Mouse (Mus musculus): ENCODE data around the gene Nhlrc4. TPM values are rescaled to one million over a fixed set of nuclear protein-coding genes. Genes with fewer than 3 reads are reported as not detected.

Gene Nhlrc4
- polyA plus RNA-seq, 1 experiment from 2014 or later = 1.5 TPM

DNA sequence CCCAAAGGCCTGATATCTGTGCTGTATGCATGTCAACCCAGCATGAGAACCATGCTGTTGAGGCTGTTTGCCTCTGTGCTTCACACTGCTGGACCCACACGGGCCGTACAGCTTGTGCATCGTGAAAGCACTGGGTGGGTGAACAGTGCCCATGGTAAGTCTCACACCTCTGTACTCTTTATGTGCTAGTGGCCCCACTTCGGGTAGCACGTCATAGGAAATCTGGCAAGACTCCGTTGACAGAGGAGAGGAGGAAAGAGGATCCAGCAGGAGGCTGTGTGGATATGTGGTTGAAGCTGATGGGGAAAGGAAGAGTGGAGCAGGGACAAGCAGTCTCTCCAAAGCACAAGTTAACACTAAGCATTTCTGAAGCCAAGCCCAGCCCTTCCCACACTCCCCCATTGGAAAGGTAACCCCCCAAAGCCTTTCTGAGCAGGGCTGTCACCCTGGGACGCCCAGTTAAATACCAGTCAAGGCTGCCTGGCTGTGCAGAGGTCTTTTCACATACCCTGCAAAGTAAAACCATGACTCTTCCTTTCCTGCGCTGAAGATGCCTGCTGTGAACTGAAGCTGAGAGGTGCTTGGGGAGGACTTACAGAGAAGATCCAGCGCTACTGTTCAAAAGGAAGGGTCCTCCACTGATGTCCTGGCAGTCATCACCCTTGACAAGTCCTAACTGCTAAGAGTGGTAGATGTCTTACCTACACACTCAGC, 26.6 kb downstream of the Nhlrc4 start:
- Histone ChIP-seq H3K27ac (no peak overlapping the region), H3K27me3 (no peaks in the 10 kb centered on the region)

GRCm38 (mm10) chr17:25916931-25917647, 27.7 kb downstream of the Nhlrc4 start:
- H3K9me3 ChIP-seq (replicated peaks) = no peaks in the 10 kb centered on the region
- no peaks in the 10 kb centered on the region for H3K36me3 ChIP-seq
- H3K4me2 ChIP-seq = no peak overlapping the region
- H3K27ac ChIP-seq = no peak overlapping the region
- 85% methylated on average over 8 of the region's 8 CpGs for WGBS
- no peak overlapping the region for H3K9ac ChIP-seq
- no peak overlapping the region for H3K4me3 ChIP-seq (replicated peaks)
- no peaks in the 10 kb centered on the region for H3K27me3 ChIP-seq
- H3K4me1 ChIP-seq = peaks cover 41% of the 10 kb centered on the region
- ATAC-seq (replicated peaks; ENCODE audit: low FRiP score) = no peak

More for the DNA sequence above, 26.6 kb downstream of the Nhlrc4 start:
- WGBS = 79% methylated on average over 9 of the region's 9 CpGs
- ATAC-seq (replicated peaks; ENCODE audit: low FRiP score) = no peak
- peak overlapping the region; percentile 99 for H3K4me3 ChIP-seq (replicated peaks)
- peaks cover 41% of the 10 kb centered on the region for H3K4me1 ChIP-seq
- no peaks in the 10 kb centered on the region for H3K9me3 ChIP-seq (replicated peaks)
- H3K36me3 ChIP-seq = no peaks in the 10 kb centered on the region
- peak overlapping the region; percentile 86 for H3K4me2 ChIP-seq
- H3K9ac ChIP-seq = peak overlapping the region; percentile 93

DNA sequence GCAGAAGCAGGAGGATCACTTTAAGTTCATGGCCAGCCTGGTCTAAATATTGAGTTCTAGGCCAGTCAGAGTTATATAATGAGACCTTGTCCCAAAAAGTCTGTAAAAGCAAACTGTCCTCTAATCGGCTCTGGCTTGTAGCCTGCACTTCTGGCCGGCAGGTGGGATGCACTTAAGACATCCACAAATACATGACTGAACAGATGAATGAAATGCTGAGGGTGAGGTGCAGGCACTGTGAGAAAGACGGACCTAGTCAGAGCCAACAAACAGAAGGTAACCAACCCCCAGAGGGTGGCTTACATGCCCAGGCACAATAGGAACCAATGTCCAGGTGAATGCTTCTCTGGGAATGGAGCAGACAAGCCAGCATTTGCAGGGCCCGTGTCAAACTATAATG, 30.5 kb downstream of the Nhlrc4 start:
- no peaks in the 10 kb centered on the region for H3K27me3 ChIP-seq
- no peak overlapping the region for H3K4me2 ChIP-seq
- no peaks in the 10 kb centered on the region for H3K36me3 ChIP-seq
- no peaks in the 10 kb centered on the region for H3K9me3 ChIP-seq (replicated peaks)
- H3K9ac ChIP-seq = no peak overlapping the region
- peak overlapping the region; percentile 46; the same call in 1 of the 2 replicates for H3K27ac ChIP-seq
- no peak overlapping the region for H3K4me3 ChIP-seq (replicated peaks)
- ATAC-seq (replicated peaks; ENCODE audit: low FRiP score) = no peak
- WGBS = 81% methylated on average over 4 of the region's 4 CpGs
- peaks cover 33% of the 10 kb centered on the region for H3K4me1 ChIP-seq

- no peak overlapping the region for H3K4me2 ChIP-seq
- H3K27ac ChIP-seq = peak overlapping the region; percentile 46; the same call in 1 of the 2 replicates
- ATAC-seq (replicated peaks; ENCODE audit: low FRiP score) = no peak
- peaks cover 31% of the 10 kb centered on the region for H3K4me1 ChIP-seq
- no peaks in the 10 kb centered on the region for H3K9me3 ChIP-seq (replicated peaks)
- 84% methylated on average over 1 of the region's 1 CpGs for WGBS
- H3K4me3 ChIP-seq (replicated peaks) = no peak overlapping the region
- H3K9ac ChIP-seq = no peak overlapping the region
- no peaks in the 10 kb centered on the region for H3K27me3 ChIP-seq
- H3K36me3 ChIP-seq = no peaks in the 10 kb centered on the region
Measured at GRCm38 (mm10) chr17:25913877-25914275, 30.9 kb downstream of the Nhlrc4 start.

DNA sequence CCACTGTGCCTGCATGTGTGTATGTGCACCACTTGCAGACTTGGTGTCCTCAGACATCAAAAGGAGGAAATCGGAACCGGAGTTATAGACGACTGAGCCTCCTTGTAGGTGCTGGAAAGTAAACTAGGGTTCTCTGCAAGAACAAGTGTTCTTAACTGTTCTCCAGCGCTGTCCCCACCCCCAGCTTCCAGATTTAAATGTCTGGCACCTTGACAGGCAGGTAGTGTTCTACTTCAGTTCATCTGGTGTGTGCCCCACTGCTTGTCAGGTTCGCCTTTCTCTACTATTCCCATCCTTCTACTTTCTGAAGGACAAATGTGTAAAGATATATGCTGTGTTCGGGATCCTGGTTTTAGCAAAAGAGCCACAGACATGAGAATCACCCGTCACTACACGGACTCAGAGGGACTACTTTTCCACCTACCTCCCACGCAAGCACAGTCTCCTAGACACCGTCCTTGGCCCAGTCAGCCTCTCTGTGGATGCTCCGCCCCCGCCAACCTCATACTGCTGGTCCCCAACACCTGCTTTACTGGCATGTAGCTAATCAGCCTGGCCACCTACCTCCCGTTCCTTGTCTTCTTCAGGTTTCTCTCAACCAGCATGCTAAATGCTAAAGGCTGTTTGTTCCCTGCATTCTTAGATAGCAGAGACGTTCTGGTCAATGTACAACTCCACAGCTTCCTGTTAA, 31.4 kb downstream of the Nhlrc4 start:
- no peaks in the 10 kb centered on the region for H3K9me3 ChIP-seq (replicated peaks)
- WGBS = 82% methylated on average over 14 of the region's 14 CpGs
- H3K9ac ChIP-seq = no peak overlapping the region
- no peak overlapping the region for H3K4me2 ChIP-seq
- H3K4me3 ChIP-seq (replicated peaks) = no peak overlapping the region
- no peaks in the 10 kb centered on the region for H3K36me3 ChIP-seq
- H3K4me1 ChIP-seq = peaks cover 26% of the 10 kb centered on the region
- no peak for ATAC-seq (replicated peaks; ENCODE audit: low FRiP score)
- H3K27ac ChIP-seq = no peak overlapping the region
- H3K27me3 ChIP-seq = no peaks in the 10 kb centered on the region

DNA sequence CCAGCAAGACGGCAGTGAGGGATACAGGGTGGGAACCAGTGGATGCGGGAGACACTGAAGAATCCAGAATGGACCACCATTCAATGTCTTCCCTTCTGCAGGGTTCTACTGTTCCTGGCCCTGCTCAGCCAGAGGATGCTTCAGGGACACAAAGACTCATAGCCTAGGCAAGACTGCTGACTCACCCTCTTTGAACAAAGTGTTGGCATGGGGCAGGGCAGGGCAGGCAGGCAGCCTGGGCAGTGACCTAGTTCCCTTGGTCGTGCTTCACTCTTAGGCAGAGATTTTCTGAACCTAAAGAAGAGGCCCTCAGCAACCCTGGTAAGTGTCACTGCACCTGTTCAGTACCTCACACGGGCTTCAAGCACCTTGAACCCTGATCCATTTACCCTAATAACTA, 32.9 kb downstream of the Nhlrc4 start:
- H3K9me3 ChIP-seq (replicated peaks) = no peaks in the 10 kb centered on the region
- 87% methylated on average over 4 of the region's 4 CpGs for WGBS
- H3K4me2 ChIP-seq = no peak overlapping the region
- no peak overlapping the region for H3K4me3 ChIP-seq (replicated peaks)
- H3K9ac ChIP-seq = no peak overlapping the region
- H3K36me3 ChIP-seq = no peaks in the 10 kb centered on the region
- H3K4me1 ChIP-seq = peaks cover 18% of the 10 kb centered on the region; the same call in 1 of the 2 replicates
- H3K27ac ChIP-seq = no peak overlapping the region
- H3K27me3 ChIP-seq = no peaks in the 10 kb centered on the region
- ATAC-seq (replicated peaks; ENCODE audit: low FRiP score) = no peak

GRCm38 (mm10) chr17:25907640-25908039, 37.1 kb downstream of the Nhlrc4 start:
- H3K36me3 ChIP-seq = 0 out of 2 replicates have a peak, but pooled peaks cover 6% of the 10 kb centered on the region
- no peak overlapping the region for H3K9ac ChIP-seq
- no peak overlapping the region for H3K4me3 ChIP-seq (replicated peaks)
- no peak for ATAC-seq (replicated peaks; ENCODE audit: low FRiP score)
- H3K27ac ChIP-seq = no peak overlapping the region
- no peaks in the 10 kb centered on the region for H3K9me3 ChIP-seq (replicated peaks)
- no peak overlapping the region for H3K4me2 ChIP-seq
- H3K27me3 ChIP-seq = no peaks in the 10 kb centered on the region
- 83% methylated on average over 2 of the region's 2 CpGs for WGBS
- no peaks in the 10 kb centered on the region for H3K4me1 ChIP-seq

DNA sequence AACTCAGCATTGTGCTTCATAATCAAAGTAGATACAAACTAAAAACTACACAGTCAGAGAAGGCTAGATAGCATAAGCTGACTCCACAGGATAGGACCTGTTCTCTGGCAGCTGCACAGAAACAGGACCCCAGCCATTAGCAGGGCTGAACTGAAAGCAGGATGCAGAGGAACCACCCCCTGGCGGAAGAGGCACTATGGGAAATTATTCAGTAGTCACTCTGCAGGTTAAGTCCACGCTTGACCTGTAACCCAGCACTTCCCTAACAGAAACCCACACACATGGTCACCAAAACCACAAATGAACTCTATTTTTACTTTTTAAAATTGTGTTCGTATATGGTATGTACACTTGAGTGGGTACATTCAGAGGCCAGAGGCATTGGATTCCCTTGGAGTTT, 41.7 kb downstream of the Nhlrc4 start:
- Histone ChIP-seq H3K9ac (no peak overlapping the region), H3K27ac (no peak overlapping the region), H3K4me3 (replicated peaks) (no peak overlapping the region), H3K27me3 (no peaks in the 10 kb centered on the region), H3K4me2 (no peak overlapping the region), H3K36me3 (peaks cover 20% of the 10 kb centered on the region), H3K4me1 (no peaks in the 10 kb centered on the region), H3K9me3 (replicated peaks) (no peaks in the 10 kb centered on the region)
- 85% methylated on average over 3 of the region's 3 CpGs for WGBS
- no peak for ATAC-seq (replicated peaks; ENCODE audit: low FRiP score)

DNA sequence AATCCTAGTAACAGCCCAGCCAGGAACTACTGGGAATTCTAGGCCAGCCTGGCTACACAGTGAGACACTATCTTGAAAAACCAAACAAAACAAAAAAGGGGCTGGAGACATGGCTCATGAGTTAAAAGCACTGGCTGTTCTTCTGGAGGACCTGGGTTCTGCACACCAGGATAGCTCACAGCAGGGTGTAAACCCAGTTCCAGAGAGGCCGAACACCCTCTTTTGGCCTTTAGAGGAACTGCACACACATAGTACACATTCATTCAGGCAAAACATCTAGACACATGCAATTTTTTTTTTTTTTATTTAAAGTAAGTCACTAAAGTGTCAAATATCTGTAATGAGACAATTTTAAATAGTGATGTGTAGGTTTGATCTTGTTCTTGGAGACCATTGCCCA, 44.6 kb downstream of the Nhlrc4 start:
- ATAC-seq (replicated peaks; ENCODE audit: low FRiP score) = no peak
- peaks cover 17% of the 10 kb centered on the region for H3K4me1 ChIP-seq
- H3K4me2 ChIP-seq = no peak overlapping the region
- WGBS = 91% methylated on average over 1 of the region's 1 CpGs
- H3K9me3 ChIP-seq (replicated peaks) = no peaks in the 10 kb centered on the region
- no peak overlapping the region for H3K9ac ChIP-seq
- no peaks in the 10 kb centered on the region for H3K27me3 ChIP-seq
- H3K36me3 ChIP-seq = peaks cover 14% of the 10 kb centered on the region
- no peak overlapping the region for H3K4me3 ChIP-seq (replicated peaks)
- H3K27ac ChIP-seq = no peak overlapping the region

GRCm38 (mm10) chr17:25895891-25896290, 48.9 kb downstream of the Nhlrc4 start:
- H3K4me3 ChIP-seq (replicated peaks) = no peak overlapping the region
- H3K4me1 ChIP-seq = peaks cover 20% of the 10 kb centered on the region
- H3K9me3 ChIP-seq (replicated peaks) = no peaks in the 10 kb centered on the region
- no peak overlapping the region for H3K4me2 ChIP-seq
- no peaks in the 10 kb centered on the region for H3K27me3 ChIP-seq
- H3K27ac ChIP-seq = peak overlapping the region; percentile 66
- peaks cover 11% of the 10 kb centered on the region for H3K36me3 ChIP-seq
- no peak for ATAC-seq (replicated peaks; ENCODE audit: low FRiP score)
- WGBS = 51% methylated on average over 12 of the region's 12 CpGs
- no peak overlapping the region for H3K9ac ChIP-seq

GRCm38 (mm10) chr17:25895415-25895814, 49.3 kb downstream of the Nhlrc4 start:
- no peaks in the 10 kb centered on the region for H3K27me3 ChIP-seq
- peaks cover 11% of the 10 kb centered on the region for H3K36me3 ChIP-seq
- peaks cover 20% of the 10 kb centered on the region for H3K4me1 ChIP-seq
- peak overlapping the region; percentile 66 for H3K27ac ChIP-seq
- no peak overlapping the region for H3K9ac ChIP-seq
- 0 out of 2 replicates have a peak, but pooled peaks have one; percentile 49 for ATAC-seq (replicated peaks; ENCODE audit: low FRiP score)
- no peaks in the 10 kb centered on the region for H3K9me3 ChIP-seq (replicated peaks)
- H3K4me2 ChIP-seq = no peak overlapping the region
- 30% methylated on average over 2 of the region's 2 CpGs for WGBS
- H3K4me3 ChIP-seq (replicated peaks) = no peak overlapping the region

All from kidney, embryonic 15.5 days (tissue).